Mouse (Mus musculus): ENCODE data around the gene Crip3.

The Crip3 gene

GRCm38 (mm10) chr17:46455110-46455691, 26.5 kb downstream of the Crip3 start:
- peak; percentile 36 for DNase-seq (ENCODE audit: low spot score)

- DNase-seq (ENCODE audit: low spot score) = peak; percentile 63
These were observed 29.1 kb downstream of the Crip3 start for GRCm38 (mm10) chr17:46457791-46458190.

- no peak for DNase-seq (ENCODE audit: low spot score)
These were observed 29.7 kb downstream of the Crip3 start for GRCm38 (mm10) chr17:46458439-46458838.

- no peak for DNase-seq (ENCODE audit: low spot score)
These were observed 31.9 kb downstream of the Crip3 start for GRCm38 (mm10) chr17:46460673-46461072.

GRCm38 (mm10) chr17:46461347-46461746, 32.6 kb downstream of the Crip3 start:
- no peak for DNase-seq (ENCODE audit: low spot score)

- DNase-seq (ENCODE audit: low spot score) = no peak
These were observed 33.5 kb downstream of the Crip3 start for GRCm38 (mm10) chr17:46462226-46462625.

GRCm38 (mm10) chr17:46467830-46468229, 39.1 kb downstream of the Crip3 start:
- no peak for DNase-seq (ENCODE audit: low spot score)

- no peak for DNase-seq (ENCODE audit: low spot score)
These were observed 47.9 kb downstream of the Crip3 start for GRCm38 (mm10) chr17:46476601-46477000.

GRCm38 (mm10) chr17:46477286-46477685, 48.6 kb downstream of the Crip3 start:
- no peak for DNase-seq (ENCODE audit: low spot score)

All from layer of hippocampus, adult 11-12 months (tissue).